Mouse (Mus musculus) testis, adult 2 months (tissue): ENCODE measurements around the gene 1700019N19Rik.

ENCODE experiments used
- CTCF ChIP-seq: fragments of 200-500 bp; IDR thresholded peaks from 2 replicates; pipeline ENCODE4 v1.5.1; 2012; ENCODE audit warnings: low read depth, mild to moderate bottlenecking, inconsistent platforms, low read length, moderate library complexity; ENCODE audit not compliant: control insufficient read depth, insufficient read depth, insufficient replicate concordance
- POLR2A ChIP-seq: fragments of 200-500 bp; IDR thresholded peaks from 2 replicates; pipeline ENCODE4 v1.6.1; 2012; ENCODE audit warnings: low read depth, mild to moderate bottlenecking, inconsistent platforms, low read length, moderate library complexity; ENCODE audit not compliant: control insufficient read depth

GRCm38 (mm10) chr19:58827656-58828055 is 33.4 kb upstream of the 1700019N19Rik start:
- TF ChIP-seq CTCF (no peak), POLR2A (no peak)
